Mouse (Mus musculus) kidney, postnatal 4 days (tissue): ENCODE measurements around the gene Acbd3.
A peak's percentile ranks its signal among the peaks of the same experiment; 100 is the strongest.

Experiments
- DNase-seq, 2 experiments: peaks; one replicate each; pipeline ENCODE4 v3.0.0; 2021; ENCODE audit warnings: mixed read lengths in 2 of 2

Acbd3 gene

GRCm38 (mm10) chr1:180725704-180726179, at the start of gene Acbd3:
TSS of gene Acbd3 (plus strand) at chr1:180726043.
- DNase-seq, result peak; percentile 95 to 97

DNA sequence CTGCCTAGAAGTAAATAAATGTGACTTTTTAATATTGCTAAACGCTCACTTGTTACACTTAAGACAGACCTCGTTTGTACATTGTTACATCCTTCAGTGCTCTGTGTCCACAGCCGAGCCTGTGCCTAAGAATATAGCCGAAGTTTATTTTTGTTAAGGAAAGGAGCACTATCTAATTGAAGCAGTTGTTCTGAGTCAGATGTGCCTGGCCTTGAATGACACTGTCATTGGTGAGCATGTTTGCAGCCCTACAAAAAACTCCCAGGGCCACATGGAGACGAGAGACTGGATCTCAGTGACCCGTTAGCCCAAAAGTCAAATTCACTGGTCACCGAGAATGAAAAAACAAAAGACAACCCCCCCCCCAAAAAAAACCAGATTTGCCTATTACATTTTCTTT, 34.6 kb upstream of the Acbd3 start:
- no peak for DNase-seq

GRCm38 (mm10) chr1:180696626-180697352, 29.1 kb upstream of the Acbd3 start, which contains the start of gene Mixl1:
TSS of gene Mixl1 (minus strand) at chr1:180697034.
- peak; percentile 40 to 56 for DNase-seq

DNA sequence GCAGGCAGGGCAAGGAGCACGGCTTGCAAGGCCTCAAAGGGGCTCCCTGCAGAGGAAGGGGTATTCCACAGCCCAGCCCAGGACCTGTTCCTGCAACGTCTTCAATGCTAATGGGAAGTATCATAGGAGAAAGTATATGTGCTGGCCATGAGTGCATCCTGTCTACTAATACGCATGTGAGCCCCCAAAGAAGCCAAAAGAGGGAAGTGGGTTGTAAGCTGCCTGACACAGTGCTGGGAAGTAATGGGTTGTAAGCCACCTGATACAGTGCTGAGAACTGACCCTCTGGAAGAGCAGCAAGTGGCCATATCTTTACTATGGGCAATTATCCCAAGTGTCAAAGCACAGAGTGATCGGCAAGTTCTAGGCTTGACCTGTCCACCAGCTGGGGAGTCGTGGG, 27.8 kb upstream of the Acbd3 start:
- no peak for DNase-seq

GRCm38 (mm10) chr1:180703400-180703799, 22.4 kb upstream of the Acbd3 start:
- peak in 1 of 2 experiments; percentile 21 for DNase-seq

DNA sequence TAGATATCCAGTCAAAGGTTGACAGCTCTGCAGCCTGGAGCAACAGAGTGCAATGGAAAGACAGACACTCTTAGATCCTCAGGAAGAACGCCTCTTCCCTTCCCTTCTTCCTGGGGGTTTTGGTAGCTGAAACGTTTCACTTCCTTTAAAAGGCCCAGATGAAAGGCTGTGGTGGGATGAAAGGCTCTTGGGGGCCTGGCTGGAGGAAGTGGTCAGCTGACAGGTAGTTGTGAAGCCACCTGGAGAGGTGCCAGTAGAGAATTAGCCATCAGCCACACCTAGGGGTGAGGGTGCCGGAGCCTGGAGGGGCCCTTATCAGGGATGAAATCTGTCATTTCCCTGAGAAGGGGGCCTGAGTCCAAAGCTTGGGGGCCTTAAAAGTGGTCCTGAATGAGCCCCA, 18.5 kb upstream of the Acbd3 start:
- DNase-seq, result no peak

DNA sequence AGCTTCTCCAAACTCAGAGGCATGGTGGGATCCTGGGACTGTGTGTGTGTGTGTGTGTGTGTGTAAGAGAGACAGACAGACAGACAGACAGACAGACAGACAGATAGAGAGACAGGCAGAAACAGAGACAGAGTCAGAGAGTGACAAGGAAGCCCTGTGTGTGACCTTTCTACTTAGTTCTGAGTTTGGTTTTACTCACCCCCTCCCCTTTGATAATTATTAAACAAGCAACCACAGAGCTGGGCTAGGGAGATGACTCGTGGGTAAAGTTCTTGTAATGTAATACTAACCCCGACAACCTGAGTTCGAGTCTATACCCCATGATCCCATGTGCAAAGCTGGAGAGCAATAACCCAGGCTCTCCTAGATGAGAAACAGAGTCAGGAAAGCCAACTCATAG, 18.0 kb upstream of the Acbd3 start:
- no peak for DNase-seq

DNA sequence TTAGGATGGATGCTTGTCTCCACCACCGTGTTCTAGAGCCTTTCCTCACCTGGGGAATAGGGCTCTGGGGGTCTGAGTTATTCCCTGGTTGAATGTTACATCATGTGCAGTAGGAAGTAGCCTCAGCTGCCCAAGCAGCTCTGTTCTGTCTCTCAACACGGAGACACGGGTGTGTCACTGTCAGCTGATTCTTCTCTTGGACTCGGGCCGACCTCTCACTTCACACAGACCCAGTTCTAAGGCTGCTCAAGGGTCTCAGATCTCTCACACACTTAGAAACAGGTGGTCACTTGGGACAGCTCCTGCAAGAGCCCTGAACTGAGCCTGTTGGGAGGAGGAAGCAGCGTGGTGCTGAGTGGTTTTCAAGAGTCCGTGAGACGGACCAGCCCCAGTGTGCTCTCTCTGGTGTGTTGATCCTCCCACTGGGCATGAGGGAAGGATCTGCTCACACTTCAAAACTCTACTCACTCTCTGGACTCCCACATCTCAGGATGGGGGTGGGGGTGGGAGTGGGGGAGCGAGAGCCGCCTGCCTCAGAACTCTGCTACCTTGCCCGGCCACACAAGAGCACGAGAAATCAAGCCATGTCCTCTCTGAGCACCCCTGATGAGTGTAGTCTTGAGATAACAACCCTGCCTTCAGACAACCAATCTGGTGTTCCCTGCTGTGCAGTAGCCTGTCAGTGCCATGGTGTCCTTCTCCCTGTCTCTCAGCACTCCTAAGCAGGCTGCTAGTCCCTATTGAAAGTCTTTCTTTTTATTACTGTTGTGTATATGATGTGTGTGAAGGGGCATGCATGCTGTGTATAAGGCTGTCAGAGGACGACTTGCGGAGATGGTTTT, 16.7 kb upstream of the Acbd3 start:
- DNase-seq, result no peak

- no peak for DNase-seq
Observed at GRCm38 (mm10) chr1:180718756-180719155, 7.1 kb upstream of the Acbd3 start.

DNA sequence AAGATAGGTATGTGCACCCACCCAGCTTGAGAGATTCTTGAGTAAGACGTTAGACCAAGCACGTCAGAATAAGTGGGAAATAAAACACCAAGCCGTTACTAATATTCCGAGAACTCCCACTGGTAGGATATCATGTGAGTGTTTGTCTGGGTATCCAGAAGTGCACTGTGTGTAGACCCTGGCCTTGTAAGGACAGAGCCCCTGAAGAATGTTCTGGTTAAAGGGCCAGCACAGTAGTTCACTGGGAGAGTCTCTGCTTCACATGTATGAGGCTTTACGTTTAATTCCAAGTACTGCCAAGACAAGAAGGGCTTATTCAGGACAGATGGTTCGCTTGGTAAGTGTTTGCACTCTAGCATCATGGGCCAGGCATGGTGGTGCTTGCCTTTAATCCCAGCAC, 6.4 kb upstream of the Acbd3 start:
- DNase-seq, result no peak

DNA sequence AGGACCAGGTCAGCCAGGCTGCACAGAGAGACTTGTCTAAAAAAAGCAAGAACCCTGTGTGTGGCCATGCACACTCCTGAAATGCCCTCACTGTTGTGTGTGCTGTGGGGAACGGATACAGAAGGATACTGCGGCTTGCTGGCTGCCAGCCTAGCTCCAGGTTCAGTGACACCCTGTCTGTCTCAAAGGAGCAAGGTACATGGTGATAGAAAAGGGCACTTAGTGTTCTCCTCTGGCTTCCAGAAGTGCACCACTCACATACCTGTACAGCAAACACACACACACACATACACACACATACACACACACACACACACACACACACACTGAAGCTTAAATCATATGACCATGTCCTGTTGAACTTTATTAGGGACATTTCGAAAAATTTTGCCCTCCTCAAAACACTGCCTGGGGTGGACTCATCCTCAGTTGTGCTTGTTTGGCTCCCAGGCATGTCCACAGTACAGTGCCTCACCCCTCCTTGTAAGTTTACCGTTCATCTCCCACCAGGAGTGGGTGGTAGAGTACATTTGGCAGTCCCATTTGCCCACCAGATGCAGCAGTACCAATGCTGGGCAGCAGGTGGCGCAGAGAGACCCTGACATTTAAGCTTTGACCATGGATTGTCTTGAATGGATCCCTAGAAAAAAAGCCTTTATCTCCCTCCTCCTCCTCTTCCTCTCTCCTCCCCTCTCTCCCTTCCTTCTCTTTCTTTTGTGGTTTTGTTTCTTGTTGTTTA, 5.7 kb upstream of the Acbd3 start:
- DNase-seq, result peak; percentile 92 to 94

DNA sequence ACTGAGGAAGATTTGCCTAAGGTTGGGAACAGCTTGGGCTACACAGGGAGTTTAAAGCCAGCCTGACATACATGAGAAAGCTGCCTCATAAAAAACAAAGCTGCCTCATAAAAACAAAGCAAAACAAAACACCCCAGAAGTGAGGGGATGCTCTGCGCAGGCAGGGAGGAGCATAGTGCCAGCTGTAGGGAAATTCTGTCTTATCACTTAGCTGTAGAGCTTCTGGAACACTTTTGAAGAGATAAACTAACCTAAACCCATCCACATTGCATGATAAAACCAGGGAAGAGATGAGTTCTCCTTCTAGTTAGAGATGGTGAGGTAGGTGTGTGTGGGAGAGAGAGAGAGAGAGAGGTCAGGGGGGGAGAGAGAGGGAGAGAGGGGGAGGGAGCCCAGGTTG, 3.2 kb upstream of the Acbd3 start:
- DNase-seq, result no peak

DNA sequence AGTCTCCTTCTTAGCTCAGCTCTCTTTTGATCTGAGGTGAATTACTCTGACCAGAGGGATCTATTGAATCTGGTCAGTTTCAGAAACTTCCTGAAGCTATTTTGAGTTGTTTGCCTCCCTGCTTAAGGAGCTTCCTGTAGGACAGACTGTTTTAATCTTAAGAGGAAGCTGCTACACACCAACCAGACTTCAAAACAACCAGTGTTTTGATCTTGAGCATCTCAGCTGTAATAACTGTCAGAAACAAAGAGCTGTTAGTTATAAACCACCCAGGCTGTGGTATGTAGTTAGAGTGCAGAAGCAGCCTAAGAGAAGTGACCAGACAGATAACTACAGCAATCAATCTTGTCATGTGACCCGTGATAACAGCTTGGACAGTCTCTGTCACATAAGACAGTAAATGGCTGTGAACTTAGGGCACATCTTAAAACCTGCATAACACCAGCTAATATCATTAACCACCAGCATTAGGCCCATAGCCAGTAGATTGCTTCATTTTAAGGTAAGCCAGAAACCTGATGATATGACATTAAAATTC, 2.1 kb upstream of the Acbd3 start:
- no peak for DNase-seq

GRCm38 (mm10) chr1:180726183-180726582, 340 bp downstream of the Acbd3 start:
- DNase-seq, result no peak

DNA sequence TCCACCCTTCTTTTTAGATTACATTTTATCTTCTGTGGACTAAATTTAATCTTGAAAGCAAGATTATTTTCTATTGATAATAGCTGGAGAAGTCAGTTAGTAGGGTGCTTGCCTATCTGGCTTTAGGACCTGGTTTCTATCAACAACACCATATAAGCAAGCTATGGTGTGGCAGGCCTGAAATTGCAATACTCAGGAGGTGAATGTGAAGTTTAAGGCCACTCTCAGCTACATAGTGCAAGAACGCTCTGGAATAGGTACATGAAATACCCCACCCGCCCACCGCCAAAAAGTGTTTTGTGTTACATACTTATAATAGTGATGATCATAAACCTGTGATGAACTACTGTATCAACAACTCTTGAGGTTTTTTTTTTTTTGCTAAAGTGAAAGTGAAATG, 3.4 kb downstream of the Acbd3 start:
- DNase-seq, result no peak

GRCm38 (mm10) chr1:180747827-180748226, 22.0 kb downstream of the Acbd3 start:
- no peak for DNase-seq

DNA sequence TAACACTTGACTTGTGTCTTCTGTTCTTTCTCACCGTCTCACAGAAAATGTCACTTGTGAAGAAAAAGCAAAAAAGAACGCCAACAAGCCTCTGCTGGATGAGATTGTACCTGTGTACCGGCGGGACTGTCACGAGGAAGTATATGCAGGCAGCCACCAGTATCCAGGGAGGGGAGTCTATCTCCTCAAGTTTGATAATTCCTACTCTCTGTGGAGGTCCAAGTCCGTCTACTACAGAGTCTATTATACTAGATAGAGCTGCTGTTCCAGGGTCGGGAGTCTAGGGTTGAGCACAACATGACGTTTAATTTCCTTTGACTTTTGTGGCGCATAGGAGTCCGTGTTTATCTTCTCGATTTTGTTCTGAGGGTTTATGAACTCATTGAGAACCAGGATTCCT, 26.3 kb downstream of the Acbd3 start:
- DNase-seq, result no peak

GRCm38 (mm10) chr1:180754376-180754775, 28.5 kb downstream of the Acbd3 start:
- DNase-seq, result no peak

DNA sequence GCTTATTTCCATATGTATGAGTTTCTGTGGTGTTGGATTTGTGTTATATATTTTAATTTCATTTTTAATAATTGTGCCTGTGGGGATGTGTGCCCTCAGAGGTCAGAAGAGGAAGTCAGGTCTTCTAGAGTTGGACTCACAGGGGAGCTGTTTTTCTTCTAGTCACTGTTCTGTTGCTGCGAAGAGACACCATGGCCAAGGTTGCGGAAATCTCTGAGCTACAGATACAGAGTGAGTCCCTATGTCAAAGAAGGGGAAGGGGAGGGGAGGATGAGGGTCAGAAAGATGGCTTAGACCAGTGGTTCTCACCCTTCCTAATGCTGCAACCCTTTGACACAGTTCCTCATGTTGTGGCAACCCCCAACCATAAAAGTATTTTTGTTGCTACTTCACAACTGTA, 30.9 kb downstream of the Acbd3 start:
- no peak for DNase-seq

- DNase-seq, result no peak
Observed at GRCm38 (mm10) chr1:180757252-180757955, 31.6 kb downstream of the Acbd3 start.

GRCm38 (mm10) chr1:180757956-180758520, 32.2 kb downstream of the Acbd3 start:
- peak in 1 of 2 experiments; percentile 52 for DNase-seq

GRCm38 (mm10) chr1:180762180-180762579, 36.3 kb downstream of the Acbd3 start:
- DNase-seq, result no peak
